Mouse (Mus musculus) MEL (cell line): Measurements from ENCODE around the gene Olfr1450. TPM values are rescaled to one million over a fixed set of nuclear protein-coding genes. Genes with fewer than 3 reads are reported as not detected.
"Not testable (repeated sequence)": the region's sequence is repeated elsewhere in the genome, so short reads cannot be mapped to it uniquely, and the experiment has no call there.

Source experiments
- DNase-seq: peaks from one replicate; pipeline ENCODE4 v3.0.0; 2011; ENCODE audit warnings: low read depth, low spot score
- H3K27ac ChIP-seq: 2 replicates; pipeline ENCODE4 v1.5.1; 2012; ENCODE audit warnings: low read depth, mild to moderate bottlenecking, control low read depth, low read length, moderate library complexity; ENCODE audit not compliant: control insufficient read depth
- H3K27me3 ChIP-seq, 2 experiments: fragments of 150-350 bp in 1 of 2; sonication (generic) in 1 of 2; 2 replicates each; pipeline ENCODE4 v1.6.1; 2012; ENCODE audit warnings: low read length in 2 of 2, mild to moderate bottlenecking in 2 of 2, improper control_type of control experiment in 1 of 2, moderate library complexity in 1 of 2; ENCODE audit not compliant: insufficient read depth in 2 of 2, control insufficient read depth in 1 of 2
- H3K36me3 ChIP-seq, 2 experiments: 2 replicates each; pipeline ENCODE4 v1.6.1; 2012 to 2014; ENCODE audit warnings: low read length in 2 of 2, improper control_type of control experiment in 1 of 2, inconsistent platforms in 1 of 2, mild to moderate bottlenecking in 1 of 2; ENCODE audit not compliant: insufficient read depth in 2 of 2, control insufficient read depth in 1 of 2
- H3K4me1 ChIP-seq, 2 experiments: fragments of 150-350 bp in 1 of 2; sonication (generic) in 1 of 2; 2 replicates each; pipeline ENCODE4 v1.6.1; 2012; ENCODE audit warnings: low read length in 2 of 2, improper control_type of control experiment in 1 of 2, mild to moderate bottlenecking in 1 of 2; ENCODE audit not compliant: insufficient read depth in 2 of 2, control insufficient read depth in 1 of 2
- H3K4me3 ChIP-seq, 2 experiments: fragments of 150-350 bp in 1 of 2; sonication (generic) in 1 of 2; 2 replicates each; pipeline ENCODE4 v1.5.1; 2012; ENCODE audit warnings: low read depth in 2 of 2, low read length in 2 of 2, mild to moderate bottlenecking in 2 of 2, moderate library complexity in 2 of 2, control low read depth in 1 of 2, improper control_type of control experiment in 1 of 2; ENCODE audit not compliant: control insufficient read depth in 1 of 2, insufficient read depth in 1 of 2
- H3K79me2 ChIP-seq: 2 replicates; pipeline ENCODE4 v1.6.1; 2012; ENCODE audit warnings: mild to moderate bottlenecking, low read length, moderate library complexity; ENCODE audit not compliant: control insufficient read depth, poor library complexity, insufficient read depth
- H3K9ac ChIP-seq: 2 replicates; pipeline ENCODE4 v1.6.1; 2012; ENCODE audit warnings: low read depth, mild to moderate bottlenecking, control low read depth, low read length, moderate library complexity; ENCODE audit not compliant: control insufficient read depth, poor library complexity, severe bottlenecking
- H3K9me3 ChIP-seq: fragments of 150-350 bp; sonication (generic); replicated peaks from 2 replicates; pipeline ENCODE4 v1.6.1; 2012; ENCODE audit warnings: mild to moderate bottlenecking, low read length, improper control_type of control experiment, moderate library complexity; ENCODE audit not compliant: insufficient read depth
- CTCF ChIP-seq, 3 experiments: IDR thresholded peaks in 2 of 3; conservative IDR thresholded peaks in 1 of 3; 2 replicates each; pipeline ENCODE4 v1.5.1; 2011 to 2012; ENCODE audit warnings: low read length in 3 of 3, low read depth in 2 of 3, mild to moderate bottlenecking in 2 of 3, improper control_type of control experiment in 1 of 3, inconsistent platforms in 1 of 3, mixed read lengths in 1 of 3, moderate library complexity in 1 of 3; ENCODE audit not compliant: control insufficient read depth in 1 of 3, insufficient read depth in 1 of 3, poor library complexity in 1 of 3, severe bottlenecking in 1 of 3
- ELF1 ChIP-seq: IDR thresholded peaks from 2 replicates; pipeline ENCODE4 v1.6.1; 2014; ENCODE audit warnings: low read depth, mild to moderate bottlenecking, inconsistent platforms, low read length, improper control_type of control experiment, moderate library complexity
- KAT2A ChIP-seq: conservative IDR thresholded peaks from 2 replicates; pipeline ENCODE4 v1.6.1; 2012; ENCODE audit warnings: low read depth, low read length, improper control_type of control experiment, inconsistent platforms
- MAFK ChIP-seq: IDR thresholded peaks from 2 replicates; pipeline ENCODE4 v1.6.1; 2011; ENCODE audit warnings: low read depth, mild to moderate bottlenecking, low read length, improper control_type of control experiment, borderline replicate concordance
- NRF1 ChIP-seq: IDR thresholded peaks from 2 replicates; pipeline ENCODE4 v1.6.1; 2014; ENCODE audit warnings: low read depth, mild to moderate bottlenecking, inconsistent platforms, low read length, improper control_type of control experiment, moderate library complexity; ENCODE audit not compliant: poor library complexity, insufficient read depth, severe bottlenecking
- SIN3A ChIP-seq: IDR thresholded peaks from 2 replicates; pipeline ENCODE4 v1.6.1; 2012; ENCODE audit warnings: low read length, improper control_type of control experiment, inconsistent platforms
- UBTF ChIP-seq: IDR thresholded peaks from 2 replicates; pipeline ENCODE4 v1.6.1; 2012; ENCODE audit warnings: low read depth, mild to moderate bottlenecking, inconsistent platforms, low read length, improper control_type of control experiment, moderate library complexity, borderline replicate concordance; ENCODE audit not compliant: insufficient read depth
- USF2 ChIP-seq, 2 experiments: IDR thresholded peaks; 2 replicates each; pipeline ENCODE4 v1.6.1; 2011 to 2012; ENCODE audit warnings: improper control_type of control experiment in 2 of 2, low read length in 2 of 2, borderline replicate concordance in 1 of 2, inconsistent platforms in 1 of 2, low read depth in 1 of 2, mild to moderate bottlenecking in 1 of 2; ENCODE audit not compliant: insufficient read depth in 1 of 2
- polyA plus RNA-seq, 2 experiments: library from polyadenylated mRNA; stranded (reverse) in 1 of 2; unstranded in 1 of 2; fragments of >175 nt in 1 of 2; fragments of >200 nt in 1 of 2; gene quantifications; 2 replicates each; pipeline versions ENCODE4 v1.2.1 to v1.2.4; 2012; ENCODE audit warnings: low replicate concordance in 2 of 2, low read depth in 1 of 2; ENCODE audit not compliant: insufficient read length in 2 of 2, insufficient read depth in 1 of 2, missing spikeins in 1 of 2
- total RNA-seq: library from RNA; depleted of rRNA; stranded (reverse); fragments of 300-350 nt; gene quantifications from 2 replicates; pipeline ENCODE4 v1.2.3, GENCODE M21; 2012; rRNA removed

The Olfr1450 gene
- total and polyA plus RNA-seq, 3 experiments: not detected

DNA sequence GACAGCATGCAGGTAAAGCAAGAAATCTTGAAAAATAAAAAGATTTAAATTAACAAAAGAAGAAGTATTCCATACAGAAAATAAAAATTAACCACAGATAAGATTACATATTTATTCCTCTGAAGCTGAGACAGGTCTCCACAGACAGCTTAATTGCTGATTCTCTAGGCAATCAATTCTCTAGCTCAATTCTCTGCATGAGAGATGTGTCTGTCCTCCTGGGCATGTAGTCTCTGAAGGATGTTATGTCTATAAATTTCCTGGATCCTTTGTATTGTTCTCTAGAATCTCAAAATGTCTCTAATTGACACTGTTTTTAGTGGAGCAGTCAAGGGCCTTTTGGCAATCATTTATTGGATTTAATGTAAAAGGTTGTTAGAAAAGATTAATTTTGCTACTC, 19.5 kb upstream of the Olfr1450 start, which contains the start of gene Olfr1449:
Olfr1449 (plus strand) TSS at position 301 of the 400 bp plus-strand sequence.
- no peak for DNase-seq
- no peaks in the 10 kb centered on the region for H3K27me3 ChIP-seq
- H3K36me3 ChIP-seq: no peaks in the 10 kb centered on the region
- H3K27ac ChIP-seq: no peak within 1 kb of the TSS
- no peaks in the 10 kb centered on the region for H3K79me2 ChIP-seq
- TF ChIP-seq NRF1 (no peak), USF2 (IDR thresholded peaks at IDR 0.05; ENCODE audit: borderline replicate concordance in 1 of 2, insufficient read depth in 1 of 2, low read depth in 1 of 2, low read length in 2 of 2) (no peak), ELF1 (no peak)
- TF ChIP-seq, all 39 proteins: peak for 0
- no peak within 1 kb of the TSS for H3K4me3 ChIP-seq
- no peaks in the 10 kb centered on the region for H3K9me3 ChIP-seq
- no peak within 1 kb of the TSS for H3K9ac ChIP-seq
- no peaks in the 10 kb centered on the region for H3K4me1 ChIP-seq

DNA sequence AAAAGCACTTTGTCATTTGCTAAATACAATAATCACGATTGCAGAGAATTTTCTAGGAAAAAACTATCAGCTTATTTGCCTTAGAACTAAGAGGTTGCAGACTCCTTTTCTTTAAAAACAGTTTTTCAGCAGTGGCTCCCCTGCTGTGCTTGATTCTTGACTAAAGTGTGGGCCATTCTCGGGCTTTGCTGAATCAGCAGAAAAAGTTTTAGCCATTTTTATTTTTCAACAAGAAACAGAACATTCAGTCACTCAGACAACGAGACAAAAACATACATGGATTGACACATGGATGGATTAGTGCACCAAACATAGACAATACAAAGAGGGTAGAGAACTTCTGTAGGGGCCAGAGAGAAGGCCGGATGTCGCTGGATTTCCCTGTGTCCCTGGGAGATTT, 20.0 kb downstream of the Olfr1450 start:
- H3K27me3 ChIP-seq, DNase-seq, H3K79me2 ChIP-seq, H3K4me3 ChIP-seq, H3K9me3 ChIP-seq, H3K9ac ChIP-seq, H3K4me1 ChIP-seq, H3K36me3 ChIP-seq, H3K27ac ChIP-seq: not testable (repeated sequence)
- TF ChIP-seq MAFK: 0 out of 2 replicates have a peak, but pooled peaks have one; percentile 30

DNA sequence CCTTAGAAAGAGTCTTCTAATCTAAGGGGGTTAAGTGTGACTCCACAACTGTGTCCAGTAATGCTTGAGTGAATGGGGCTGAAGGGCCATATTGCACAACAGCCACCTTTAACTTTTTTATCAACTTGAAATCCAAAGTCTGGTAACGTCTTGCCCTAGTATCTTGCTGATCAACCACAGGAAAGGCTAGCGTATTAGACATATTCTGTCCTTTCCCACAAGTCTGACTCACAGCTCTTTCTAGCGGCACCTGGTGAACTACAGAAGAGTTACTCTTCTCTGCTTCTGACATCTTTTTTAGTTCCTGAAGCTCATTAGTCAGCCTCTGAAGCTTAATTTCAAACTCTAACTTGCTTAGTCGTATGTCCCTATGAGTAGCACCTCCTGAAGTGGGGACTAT, 42.3 kb downstream of the Olfr1450 start:
- H3K9me3 ChIP-seq, DNase-seq, H3K27me3 ChIP-seq, H3K79me2 ChIP-seq, H3K36me3 ChIP-seq, H3K9ac ChIP-seq, H3K4me1 ChIP-seq, H3K4me3 ChIP-seq, H3K27ac ChIP-seq: not testable (repeated sequence)

DNA sequence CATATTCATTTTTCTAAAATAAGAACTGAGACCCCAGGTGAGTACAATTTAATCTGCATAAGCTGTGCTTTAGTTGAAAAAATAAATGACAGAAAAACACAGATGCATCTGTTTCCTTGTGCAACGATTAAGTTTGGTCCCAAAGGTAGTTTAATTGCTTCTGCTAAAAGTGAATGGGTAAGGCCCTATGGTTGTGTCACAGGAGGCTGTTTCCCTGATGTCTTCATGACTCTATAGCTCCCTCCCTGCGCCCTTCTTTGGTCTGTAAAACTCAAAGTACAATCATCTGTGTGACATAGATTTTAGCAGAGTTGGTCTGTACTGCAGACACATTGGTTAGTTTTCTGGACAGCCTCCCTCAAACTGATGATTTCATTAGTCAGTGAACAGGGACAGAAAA, 44.7 kb downstream of the Olfr1450 start, which contains the start of gene Olfr1451:
Olfr1451 (plus strand) TSS at position 301 of the 400 bp plus-strand sequence.
- DNase-seq: no peak
- Histone ChIP-seq H3K79me2 (no peaks in the 10 kb centered on the region), H3K9ac (no peak within 1 kb of the TSS), H3K36me3 (no peaks in the 10 kb centered on the region), H3K4me1 (no peaks in the 10 kb centered on the region), H3K27ac (no peak within 1 kb of the TSS)
- TF ChIP-seq CTCF (IDR thresholded peaks at IDR 0.05 in 2 of 3, conservative IDR thresholded peaks at IDR 0.05 in 1 of 3; ENCODE audit: control insufficient read depth in 1 of 3, insufficient read depth in 1 of 3, low read depth in 2 of 3, low read length in 3 of 3, poor library complexity in 1 of 3, severe bottlenecking in 1 of 3) (no peak), SIN3A (no peak), UBTF (no peak), KAT2A (no peak)
- TF ChIP-seq, all 39 proteins: peak for 0
- Histone ChIP-seq H3K9me3 (no peaks in the 10 kb centered on the region), H3K4me3 (no peak within 1 kb of the TSS), H3K27me3 (no peaks in the 10 kb centered on the region)

Other genes starting within 250 kb of the Olfr1450 start
- 2.5 and 3.2 TPM in 2 replicates for gene Cntf, start 184.6 kb upstream of the Olfr1450 start, total RNA-seq
- 1 to 10 TPM in 1 of 2 experiments, not detected in 1; 8.2 TPM for gene Cntf, start 184.6 kb upstream of the Olfr1450 start, polyA plus RNA-seq
- 31.6 and 32.3 TPM in 2 replicates for gene Zfp91, start 154.1 kb upstream of the Olfr1450 start, total RNA-seq
- gene Zfp91, start 154.1 kb upstream of the Olfr1450 start, polyA plus RNA-seq: 100 to 1,000 TPM in 1 of 2 experiments, 10 to 100 TPM in 1; 51.7 to 148 TPM
- gene Lpxn, start 154.1 kb upstream of the Olfr1450 start, total RNA-seq: 9.9 and 12.9 TPM in 2 replicates
- 10 to 100 TPM in 1 of 2 experiments, not detected in 1; 12.3 TPM for gene Lpxn, start 154.1 kb upstream of the Olfr1450 start, polyA plus RNA-seq
- gene Gm5244, start 103.6 kb upstream of the Olfr1450 start, total RNA-seq: not detected in 2 replicates
- gene Gm5244, start 103.6 kb upstream of the Olfr1450 start, polyA plus RNA-seq: under 1 TPM in 1 of 2 experiments, not detected in 1; 0.13 TPM
- gene Olfr1444, start 93.0 kb upstream of the Olfr1450 start, total RNA-seq: not detected in 2 replicates
- gene Olfr1444, start 93.0 kb upstream of the Olfr1450 start, polyA plus RNA-seq: under 1 TPM in 1 of 2 experiments, not detected in 1; 0.04 TPM
- not detected in 2 replicates for gene Olfr1445, start 66.4 kb upstream of the Olfr1450 start, total RNA-seq
- not detected for gene Olfr1445, start 66.4 kb upstream of the Olfr1450 start, polyA plus RNA-seq
- not detected in 2 replicates for gene Olfr1446, start 56.7 kb upstream of the Olfr1450 start, total RNA-seq
- gene Olfr1446, start 56.7 kb upstream of the Olfr1450 start, polyA plus RNA-seq: not detected
- not detected in 2 replicates for gene Olfr1447, start 46.5 kb upstream of the Olfr1450 start, total RNA-seq
- not detected for gene Olfr1447, start 46.5 kb upstream of the Olfr1450 start, polyA plus RNA-seq
- gene Olfr1448, start 25.8 kb upstream of the Olfr1450 start, total RNA-seq: not detected in 2 replicates
- gene Olfr1448, start 25.8 kb upstream of the Olfr1450 start, polyA plus RNA-seq: not detected
- not detected in 2 replicates for gene Olfr1449, start 19.4 kb upstream of the Olfr1450 start, total RNA-seq
- not detected for gene Olfr1449, start 19.4 kb upstream of the Olfr1450 start, polyA plus RNA-seq
- gene Olfr1451, start 44.8 kb downstream of the Olfr1450 start, total RNA-seq: not detected in 2 replicates
- gene Olfr1451, start 44.8 kb downstream of the Olfr1450 start, polyA plus RNA-seq: not detected
- not detected in 2 replicates for gene Olfr1453, start 78.1 kb downstream of the Olfr1450 start, total RNA-seq
- not detected for gene Olfr1453, start 78.1 kb downstream of the Olfr1450 start, polyA plus RNA-seq
- gene Olfr1454, start 110.4 kb downstream of the Olfr1450 start, total RNA-seq: not detected in 2 replicates
- gene Olfr1454, start 110.4 kb downstream of the Olfr1450 start, polyA plus RNA-seq: not detected
- gene Olfr1457, start 147.6 kb downstream of the Olfr1450 start, total RNA-seq: not detected in 2 replicates
- not detected for gene Olfr1457, start 147.6 kb downstream of the Olfr1450 start, polyA plus RNA-seq
- not detected in 2 replicates for gene Olfr1458, start 156.5 kb downstream of the Olfr1450 start, total RNA-seq
- gene Olfr1458, start 156.5 kb downstream of the Olfr1450 start, polyA plus RNA-seq: not detected
- gene Olfr1459, start 199.3 kb downstream of the Olfr1450 start, total RNA-seq: 1.5 and 1.9 TPM in 2 replicates
- 1 to 10 TPM in 1 of 2 experiments, not detected in 1; 5.8 TPM for gene Olfr1459, start 199.3 kb downstream of the Olfr1450 start, polyA plus RNA-seq
- not detected in 2 replicates for gene Olfr1461, start 212.7 kb downstream of the Olfr1450 start, total RNA-seq
- not detected for gene Olfr1461, start 212.7 kb downstream of the Olfr1450 start, polyA plus RNA-seq
- not detected in 2 replicates for gene Olfr1462, start 235.5 kb downstream of the Olfr1450 start, total RNA-seq
- not detected for gene Olfr1462, start 235.5 kb downstream of the Olfr1450 start, polyA plus RNA-seq